In the genomic region with DNA sequence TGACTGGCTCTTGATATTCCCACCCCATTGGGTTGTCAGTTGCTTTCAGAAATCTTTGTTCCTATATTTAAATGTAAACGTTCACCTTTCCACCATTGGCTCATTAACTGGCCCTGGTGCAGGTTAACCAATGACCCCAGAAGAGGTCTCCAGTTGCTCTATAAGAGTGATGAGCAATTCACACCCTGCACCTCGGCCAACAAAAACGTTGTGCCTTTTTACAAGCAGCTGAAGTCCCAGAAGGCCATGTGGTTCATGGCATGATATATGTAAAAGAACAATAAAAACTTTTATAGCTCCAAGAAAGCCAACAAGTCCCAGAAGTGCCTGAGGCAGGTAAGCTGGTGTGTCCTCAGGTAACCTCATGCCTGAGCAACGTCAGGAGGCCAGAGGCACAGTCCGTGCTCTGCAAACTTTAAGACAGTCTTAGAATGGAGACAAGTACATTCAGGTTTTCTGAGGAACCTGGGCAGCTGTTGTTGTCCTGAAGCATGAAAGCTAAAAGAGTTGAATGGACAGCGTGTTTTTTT, we compare ENCODE assay signal across 24 mouse cellular contexts. TPM values are rescaled to one million over a fixed set of nuclear protein-coding genes. Genes with fewer than 3 reads are reported as not detected.
A peak's percentile ranks its signal among the peaks of the same experiment; 100 is the strongest.
DNase-seq lines count a peak whose midpoint lies in the region; ATAC-seq and TF ChIP-seq lines count a peak whose summit lies in the region.
"Had no signal": no experiment of that assay in that cellular context is flagged by ENCODE, and none has a peak within 500 bp of the region (broad histone marks: within the 10 kb centered on the region; RNA-seq: fewer than 3 reads in every experiment).

No protein-coding gene starts in this region.

- H3K4me3 ChIP-seq in limb, embryonic 12.5 days (replicated peaks) = no peak overlapping the region
- no peak overlapping the region for H3K4me3 ChIP-seq in limb, embryonic 10.5 days
- no peak overlapping the region for H3K4me3 ChIP-seq in limb, embryonic 14.5 days (replicated peaks; ENCODE audit: low read length)
- no peak overlapping the region for H3K4me3 ChIP-seq in hindbrain, embryonic 12.5 days
- H3K4me3 ChIP-seq: embryonic facial prominence, embryonic 12.5 days; embryonic facial prominence, embryonic 15.5 days; heart, adult 2 months; heart, embryonic 10.5 days; heart, embryonic 13.5 days; hindbrain, embryonic 13.5 days had no signal

- TF ChIP-seq POLR2A in limb, embryonic 14.5 days (IDR thresholded peaks at IDR 0.05; ENCODE audit: borderline replicate concordance, extremely low read depth, insufficient read depth, insufficient read length) = no peak

- H3K9me3 ChIP-seq in limb, embryonic 12.5 days = no peaks in the 10 kb centered on the region
- no peaks in the 10 kb centered on the region for H3K9me3 ChIP-seq in limb, embryonic 10.5 days (replicated peaks)
- no peaks in the 10 kb centered on the region for H3K9me3 ChIP-seq in limb, embryonic 14.5 days (ENCODE audit: control insufficient read depth, low read length)
- no peaks in the 10 kb centered on the region for H3K9me3 ChIP-seq in hindbrain, embryonic 12.5 days (replicated peaks)
- H3K9me3 ChIP-seq: embryonic facial prominence, embryonic 12.5 days; embryonic facial prominence, embryonic 15.5 days; heart, embryonic 10.5 days; heart, embryonic 13.5 days; hindbrain, embryonic 13.5 days had no signal

- no peak overlapping the region for H3K4me2 ChIP-seq in limb, embryonic 12.5 days
- no peak overlapping the region for H3K4me2 ChIP-seq in limb, embryonic 14.5 days (replicated peaks; ENCODE audit: low read depth, low read length, severe bottlenecking)
- no peak overlapping the region for H3K4me2 ChIP-seq in hindbrain, embryonic 12.5 days (replicated peaks)
- H3K4me2 ChIP-seq: embryonic facial prominence, embryonic 12.5 days; embryonic facial prominence, embryonic 15.5 days; heart, embryonic 13.5 days; hindbrain, embryonic 13.5 days had no signal

- WGBS in limb, embryonic 12.5 days = 48% methylated on average over 6 of the region's 6 CpGs
- WGBS in limb, embryonic 10.5 days = 78% methylated on average over 6 of the region's 6 CpGs
- 24% methylated on average over 6 of the region's 6 CpGs for WGBS in large intestine, adult 2 months
- WGBS in limb, embryonic 14.5 days = 25% methylated on average over 6 of the region's 6 CpGs
- 83% methylated on average over 6 of the region's 6 CpGs for WGBS in hindbrain, embryonic 12.5 days

- DNase-seq in limb, embryonic 10.5 days (ENCODE audit: low spot score) = no peak
- peak; percentile 75 for DNase-seq in large intestine, adult 2 months (ENCODE audit: low read depth, low spot score)
- peak; percentile 62 for DNase-seq in limb, embryonic 14.5 days (ENCODE audit: low spot score)
- DNase-seq in testis, postnatal 14 days (ENCODE audit: low spot score) = no peak
- DNase-seq: adrenal gland, adult 2 months; adrenal gland, postnatal 14 days; cerebellum, adult 11 months; cerebellum, adult 2 months; cerebellum, adult 9-11 months; cerebellum, postnatal 25 days; forebrain, postnatal 0 days; gastrocnemius, postnatal 25 days; heart, adult 2 months; heart, postnatal 14 days had no signal

- H3K9ac ChIP-seq in limb, embryonic 12.5 days (replicated peaks) = no peak overlapping the region
- no peak overlapping the region for H3K9ac ChIP-seq in limb, embryonic 14.5 days (ENCODE audit: low read depth, low read length, severe bottlenecking)
- no peak overlapping the region for H3K9ac ChIP-seq in hindbrain, embryonic 12.5 days
- H3K9ac ChIP-seq: embryonic facial prominence, embryonic 12.5 days; embryonic facial prominence, embryonic 15.5 days; forebrain, postnatal 0 days; heart, embryonic 13.5 days; hindbrain, embryonic 13.5 days had no signal

- H3K36me3 ChIP-seq in limb, embryonic 12.5 days = no peaks in the 10 kb centered on the region
- H3K36me3 ChIP-seq in limb, embryonic 10.5 days = no peaks in the 10 kb centered on the region
- H3K36me3 ChIP-seq in limb, embryonic 14.5 days (ENCODE audit: control insufficient read depth, insufficient read depth, low read length) = no peaks in the 10 kb centered on the region
- no peaks in the 10 kb centered on the region for H3K36me3 ChIP-seq in hindbrain, embryonic 12.5 days
- H3K36me3 ChIP-seq: embryonic facial prominence, embryonic 12.5 days; embryonic facial prominence, embryonic 15.5 days; heart, embryonic 10.5 days; heart, embryonic 13.5 days; hindbrain, embryonic 13.5 days had no signal

- peak; percentile 70 for ATAC-seq in limb, embryonic 12.5 days (ENCODE audit: insufficient number of reproducible peaks, insufficient read depth, low FRiP score, low TSS enrichment, low read depth)
- peak; percentile 83 for ATAC-seq in limb, embryonic 14.5 days (ENCODE audit: low FRiP score, low read depth)
- ATAC-seq in hindbrain, embryonic 12.5 days (ENCODE audit: low FRiP score) = no peak
- ATAC-seq: CD4-positive, CD25-positive, alpha-beta regulatory T cell, adult 4 months; forebrain, embryonic 14.5 days; forebrain, postnatal 0 days; hindbrain, embryonic 16.5 days had no signal

- no peaks in the 10 kb centered on the region for H3K27me3 ChIP-seq in limb, embryonic 12.5 days
- H3K27me3 ChIP-seq in limb, embryonic 10.5 days (ENCODE audit: low read depth, poor library complexity, severe bottlenecking) = no peaks in the 10 kb centered on the region
- H3K27me3 ChIP-seq in limb, embryonic 14.5 days (ENCODE audit: control insufficient read depth, insufficient read depth, low read length) = no peaks in the 10 kb centered on the region
- H3K27me3 ChIP-seq in hindbrain, embryonic 12.5 days = no peaks in the 10 kb centered on the region
- H3K27me3 ChIP-seq: embryonic facial prominence, embryonic 15.5 days; heart, embryonic 13.5 days; hindbrain, embryonic 13.5 days had no signal

- peaks cover 17% of the 10 kb centered on the region for H3K4me1 ChIP-seq in limb, embryonic 12.5 days (replicated peaks)
- H3K4me1 ChIP-seq in limb, embryonic 10.5 days = no peaks in the 10 kb centered on the region
- H3K4me1 ChIP-seq in limb, embryonic 14.5 days (ENCODE audit: control insufficient read depth, insufficient read depth, low read length) = peaks cover 23% of the 10 kb centered on the region
- H3K4me1 ChIP-seq in hindbrain, embryonic 12.5 days = no peaks in the 10 kb centered on the region
- H3K4me1 ChIP-seq: embryonic facial prominence, embryonic 12.5 days; embryonic facial prominence, embryonic 15.5 days; heart, embryonic 10.5 days; heart, embryonic 13.5 days; hindbrain, embryonic 13.5 days had no signal

- H3K27ac ChIP-seq in limb, embryonic 12.5 days = 0 out of 2 replicates have a peak overlapping the region, but pooled peaks have one; percentile 29
- no peak overlapping the region for H3K27ac ChIP-seq in limb, embryonic 10.5 days
- H3K27ac ChIP-seq in limb, embryonic 14.5 days (replicated peaks; ENCODE audit: low read depth, low read length) = no peak overlapping the region
- H3K27ac ChIP-seq in hindbrain, embryonic 12.5 days = no peak overlapping the region
- H3K27ac ChIP-seq: embryonic facial prominence, embryonic 12.5 days; embryonic facial prominence, embryonic 15.5 days; heart, adult 2 months; heart, embryonic 10.5 days; heart, embryonic 13.5 days; hindbrain, embryonic 13.5 days had no signal

RNA-seq across cellular contexts. Expression of a gene that starts 12.9 kb away (rescaled TPM):
- 27.9 and 30.5 TPM in 2 replicates for polyA plus RNA-seq in limb, embryonic 12.5 days (2016; fragmentation: Nextera tagmentation; extraction: Ambion mirVana)
- 19.4 and 22.9 TPM in 2 replicates for polyA plus RNA-seq in limb, embryonic 10.5 days (2016; fragmentation: Nextera tagmentation; extraction: Ambion mirVana)
- polyA plus RNA-seq in large intestine, adult 2 months (2012; rRNA removed) = 3.6 and 5.1 TPM in 2 replicates
- polyA plus RNA-seq in limb, embryonic 14.5 days (2012; rRNA removed) = 22.6 and 25.7 TPM in 2 replicates
- polyA plus RNA-seq in limb, embryonic 14.5 days (2014; fragmentation: Nextera tagmentation; extraction: Ambion mirVana) = 24.1 and 24.6 TPM in 2 replicates
- polyA plus RNA-seq in hindbrain, embryonic 12.5 days (2016; fragmentation: Nextera tagmentation; extraction: Ambion mirVana) = 17.4 and 19.9 TPM in 2 replicates

Comparison
In these comparisons a context has a peak if more than half of its experiments do, and no peak if none do; other contexts are left out.
1. DNase-seq: peak in large intestine, adult 2 months (single experiment) and limb, embryonic 14.5 days (single experiment); none in limb, embryonic 10.5 days (single experiment) and testis, postnatal 14 days (single experiment).